Mouse (Mus musculus) layer of hippocampus, adult 2 months (tissue): ENCODE results near the gene Relt. TPM values are rescaled to one million over a fixed set of nuclear protein-coding genes. Genes with fewer than 3 reads are reported as not detected.

Source experiments
- DNase-seq, 2 experiments: peaks; one replicate each; pipeline ENCODE4 v3.0.0; 2022; ENCODE audit warnings: low spot score in 2 of 2
- H3K27ac ChIP-seq: fragments of 200-600 bp; 2 replicates; pipeline ENCODE4 v1.8.1; 2022
- H3K4me3 ChIP-seq: fragments of 200-600 bp; 2 replicates; pipeline ENCODE4 v1.8.1; 2022; ENCODE audit warnings: mild to moderate bottlenecking
- CTCF ChIP-seq: fragments of 200-600 bp; conservative IDR thresholded peaks from 2 replicates; pipeline ENCODE4 v1.8.1; 2022; ENCODE audit warnings: antibody characterized with exemption, mild to moderate bottlenecking, moderate library complexity
- total RNA-seq, 2 experiments: library from RNA; stranded (reverse); gene quantifications; 2 replicates each; pipeline ENCODE4 v1.2.3; 2021

Relt gene
- total RNA-seq, 2 experiments from 2014 or later = 11.2 to 13.2 TPM

GRCm38 (mm10) chr7:100894057-100894832, 31.0 kb upstream of the Relt start:
- Histone ChIP-seq H3K4me3 (peak overlapping the region; percentile 67), H3K27ac (peak overlapping the region; percentile 94)
- DNase-seq = peak; percentile 46 to 63
- TF ChIP-seq CTCF = no peak

DNA sequence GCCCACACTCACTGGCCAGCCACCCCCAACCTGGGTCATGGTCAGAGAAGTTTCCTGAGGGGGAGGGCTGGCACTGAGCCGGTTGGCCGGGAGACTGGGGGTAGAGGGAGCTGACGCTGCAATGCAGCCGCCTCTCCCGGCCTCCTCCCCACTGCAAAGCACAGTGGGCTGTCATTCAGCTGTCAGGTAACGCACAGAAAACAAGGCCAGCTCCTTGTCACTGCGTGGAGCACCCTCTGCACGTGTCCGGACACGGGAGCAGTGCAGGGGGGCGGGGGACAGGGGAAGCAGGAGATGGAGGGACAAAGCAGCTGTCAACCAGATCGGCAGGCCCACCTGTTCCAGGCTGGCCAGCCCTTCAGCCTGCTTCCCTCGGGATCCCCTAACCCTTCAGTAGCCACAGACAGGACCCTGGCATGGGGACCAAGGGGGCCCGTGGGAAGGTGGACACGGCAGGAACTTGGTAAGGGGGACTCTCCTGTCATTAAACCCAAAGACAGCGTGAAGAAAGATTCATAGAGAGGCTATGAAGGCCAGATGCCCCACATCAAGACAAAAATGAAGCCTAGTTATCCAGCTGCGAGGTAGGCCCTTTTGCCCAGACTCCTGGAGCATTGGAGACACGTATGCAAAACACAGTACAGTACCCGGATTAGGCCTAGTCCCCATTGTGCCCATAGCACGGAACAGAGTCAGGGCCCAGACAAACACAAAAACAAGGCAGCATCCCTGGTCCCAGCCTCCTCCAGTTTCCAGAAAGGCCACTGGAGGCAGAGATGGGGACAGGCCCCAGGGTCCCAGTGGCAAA, 30.2 kb upstream of the Relt start:
- peak; percentile 38 for TF ChIP-seq CTCF
- peak overlapping the region; percentile 67 for H3K4me3 ChIP-seq
- peak overlapping the region; percentile 94 for H3K27ac ChIP-seq
- peak; percentile 26 to 50 for DNase-seq

DNA sequence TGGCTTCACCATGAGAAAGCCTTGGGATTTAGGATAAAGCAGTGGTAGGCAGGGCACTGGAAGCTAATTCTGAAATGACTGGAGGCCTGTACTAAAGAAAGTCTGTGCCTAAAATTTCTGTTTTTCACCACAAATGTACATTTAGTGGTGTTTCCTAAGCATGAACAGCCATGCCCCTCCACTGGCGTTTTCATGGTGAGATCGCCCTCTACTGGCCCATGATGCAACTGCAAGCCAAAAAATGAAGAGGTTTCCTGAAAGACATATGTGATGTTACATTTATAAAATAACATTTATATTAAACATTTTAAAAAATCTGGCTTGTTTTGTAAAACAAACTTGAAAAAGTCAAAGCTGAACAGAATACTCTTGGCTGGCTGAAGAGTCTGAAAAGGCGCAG, 23.3 kb upstream of the Relt start:
- TF ChIP-seq CTCF = peak; percentile 97
- Histone ChIP-seq H3K27ac (no peak overlapping the region), H3K4me3 (no peak overlapping the region)
- DNase-seq = peak in 1 of 2 experiments; percentile 74

DNA sequence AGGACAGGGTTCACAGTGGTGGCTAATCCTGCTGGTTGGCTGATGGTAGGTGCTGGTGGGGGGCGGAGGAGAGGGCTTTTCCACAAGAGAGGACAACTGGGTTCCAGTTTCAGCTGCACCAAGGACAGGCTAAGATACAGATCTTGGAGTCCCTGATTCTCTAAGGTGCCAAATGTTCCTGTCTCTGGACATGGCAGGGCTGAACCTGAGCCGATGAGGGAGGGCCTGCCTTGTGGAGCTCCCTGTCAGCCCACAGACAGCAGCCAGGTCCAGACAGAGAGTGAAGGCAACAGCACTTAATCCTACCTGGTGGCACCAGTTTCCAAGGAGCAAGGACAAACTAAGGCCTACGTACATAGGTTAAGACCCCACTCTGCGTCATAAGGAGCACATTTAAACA, 21.2 kb upstream of the Relt start:
- no peak for DNase-seq
- Histone ChIP-seq H3K4me3 (no peak overlapping the region), H3K27ac (no peak overlapping the region)
- TF ChIP-seq CTCF = no peak

DNA sequence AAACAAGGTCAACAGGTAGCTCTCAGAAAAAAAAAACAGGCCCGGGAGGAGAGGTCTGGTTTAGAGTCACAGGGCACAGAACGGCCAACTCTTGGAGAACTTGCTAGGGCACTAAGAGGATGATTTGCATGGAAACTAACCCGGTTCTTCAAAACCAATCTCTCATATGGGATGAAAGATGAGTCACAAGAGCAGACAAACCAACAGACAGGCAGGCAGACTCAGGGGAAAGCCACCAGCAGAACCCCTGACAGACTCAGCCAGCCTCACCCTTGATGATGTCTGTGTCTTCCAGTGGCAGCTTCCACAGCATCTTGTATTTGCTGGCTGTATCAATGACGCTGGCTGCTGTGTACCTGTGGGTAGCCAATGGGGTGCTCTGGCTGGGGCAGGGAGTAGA, 18.7 kb upstream of the Relt start:
- no peak for TF ChIP-seq CTCF
- H3K27ac ChIP-seq = no peak overlapping the region
- no peak overlapping the region for H3K4me3 ChIP-seq
- DNase-seq = no peak

DNA sequence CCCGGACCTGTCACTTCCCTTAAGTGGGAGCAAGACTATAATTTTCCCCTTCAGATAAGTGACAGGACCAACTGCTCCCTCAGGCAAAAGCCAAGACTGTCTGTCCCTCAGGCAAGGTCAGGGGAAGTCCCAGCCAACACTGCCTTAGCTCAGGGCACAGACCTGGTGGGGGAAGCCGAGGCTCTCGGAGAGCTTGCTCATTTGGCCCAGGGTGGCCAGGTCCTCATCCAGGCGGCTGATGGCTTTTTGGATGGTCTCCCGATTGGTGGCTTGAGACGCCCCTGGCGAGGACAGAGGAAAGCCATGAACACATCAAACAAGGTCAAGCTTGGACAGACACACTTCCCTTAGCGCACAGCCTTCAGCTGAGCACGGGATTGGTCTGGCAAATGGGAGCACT, 18.3 kb upstream of the Relt start:
- Histone ChIP-seq H3K4me3 (no peak overlapping the region), H3K27ac (no peak overlapping the region)
- TF ChIP-seq CTCF = no peak
- no peak for DNase-seq

GRCm38 (mm10) chr7:100879595-100879994, 16.3 kb upstream of the Relt start:
- H3K4me3 ChIP-seq = no peak overlapping the region
- peak; percentile 77 for TF ChIP-seq CTCF
- peak in 1 of 2 experiments; percentile 66 for DNase-seq
- no peak overlapping the region for H3K27ac ChIP-seq

- no peak overlapping the region for H3K4me3 ChIP-seq
- H3K27ac ChIP-seq = no peak overlapping the region
- DNase-seq = no peak
- TF ChIP-seq CTCF = no peak
Measured at GRCm38 (mm10) chr7:100876771-100877170, 13.5 kb upstream of the Relt start.

DNA sequence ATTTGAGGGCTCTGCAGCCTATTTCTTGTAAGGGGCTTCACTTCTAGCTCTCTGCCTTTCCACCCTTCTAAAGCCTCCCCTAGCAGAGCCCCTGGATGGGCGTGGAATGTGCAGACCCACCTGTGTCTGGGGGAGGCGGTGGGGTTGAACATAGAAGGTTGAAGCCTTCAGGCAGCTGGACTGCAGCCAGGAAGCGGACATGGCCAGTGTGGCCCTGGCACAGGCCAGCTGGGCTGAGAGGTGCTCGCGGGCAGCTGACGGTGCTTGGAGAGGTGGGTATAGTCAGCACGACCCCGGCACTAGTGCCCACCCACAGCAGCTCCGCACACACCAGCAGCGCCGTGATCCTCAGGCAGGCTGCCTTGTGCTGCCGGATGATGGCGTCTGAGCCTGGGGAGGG, 13.0 kb upstream of the Relt start:
- no peak for DNase-seq
- TF ChIP-seq CTCF = no peak
- H3K4me3 ChIP-seq = no peak overlapping the region
- no peak overlapping the region for H3K27ac ChIP-seq

GRCm38 (mm10) chr7:100875822-100876221, 12.6 kb upstream of the Relt start:
- no peak for TF ChIP-seq CTCF
- DNase-seq = no peak
- H3K4me3 ChIP-seq = no peak overlapping the region
- H3K27ac ChIP-seq = no peak overlapping the region

GRCm38 (mm10) chr7:100873197-100873596, 10.0 kb upstream of the Relt start:
- DNase-seq = no peak
- no peak for TF ChIP-seq CTCF
- Histone ChIP-seq H3K27ac (no peak overlapping the region), H3K4me3 (no peak overlapping the region)

GRCm38 (mm10) chr7:100871892-100872291, 8.6 kb upstream of the Relt start:
- Histone ChIP-seq H3K27ac (no peak overlapping the region), H3K4me3 (no peak overlapping the region)
- TF ChIP-seq CTCF = no peak
- no peak for DNase-seq

GRCm38 (mm10) chr7:100871355-100871754, 8.1 kb upstream of the Relt start:
- TF ChIP-seq CTCF = peak; percentile 32; the same call in 1 of the 2 replicates
- no peak overlapping the region for H3K4me3 ChIP-seq
- no peak for DNase-seq
- no peak overlapping the region for H3K27ac ChIP-seq
